Mouse (Mus musculus) retina, adult 2 months (tissue): ENCODE data around the gene Hist1h3g.
"Not testable (repeated sequence)": the region's sequence is repeated elsewhere in the genome, so short reads cannot be mapped to it uniquely, and the experiment has no call there.

Source experiments
- DNase-seq: peaks from one replicate; pipeline ENCODE4 v3.0.0-alpha.2; 2012; ENCODE audit warnings: low read depth, low spot score

Hist1h3g gene

GRCm38 (mm10) chr13:23534368-23535131 lies 672 bp upstream of the Hist1h3g start:
- DNase-seq, result no peak

GRCm38 (mm10) chr13:23536076-23536822 lies 1.0 kb downstream of the Hist1h3g start:
- no peak for DNase-seq

GRCm38 (mm10) chr13:23537006-23537710 lies 1.9 kb downstream of the Hist1h3g start:
- no peak for DNase-seq

- DNase-seq, result no peak
Observed at GRCm38 (mm10) chr13:23538249-23538648, 3.0 kb downstream of the Hist1h3g start.

- DNase-seq, result not testable (repeated sequence)
Observed at GRCm38 (mm10) chr13:23539821-23540220, 4.6 kb downstream of the Hist1h3g start.

- no peak for DNase-seq
Observed at GRCm38 (mm10) chr13:23541497-23541896, 6.3 kb downstream of the Hist1h3g start.

GRCm38 (mm10) chr13:23542225-23542980 lies 7.2 kb downstream of the Hist1h3g start:
- DNase-seq, result not testable (repeated sequence)

- DNase-seq, result not testable (repeated sequence)
Observed at GRCm38 (mm10) chr13:23542999-23543607, 7.9 kb downstream of the Hist1h3g start, which contains the start of gene Hist1h2bh. Hist1h2bh (minus strand) TSS chr13:23543392.

- DNase-seq, result peak; percentile 90
Observed at GRCm38 (mm10) chr13:23543965-23544786, 9.0 kb downstream of the Hist1h3g start, which contains the start of gene Hist1h3f. Hist1h3f (plus strand) TSS chr13:23544052.

- DNase-seq, result not testable (repeated sequence)
Observed at GRCm38 (mm10) chr13:23544787-23545120, 9.5 kb downstream of the Hist1h3g start.

GRCm38 (mm10) chr13:23546694-23547093 lies 11.5 kb downstream of the Hist1h3g start:
- no peak for DNase-seq

- DNase-seq, result no peak
Observed at GRCm38 (mm10) chr13:23550761-23551145, 15.5 kb downstream of the Hist1h3g start.

- DNase-seq, result peak; percentile 83
Observed at GRCm38 (mm10) chr13:23551146-23551834, 16.1 kb downstream of the Hist1h3g start, which contains the start of gene Hist1h4f. Hist1h4f (minus strand) TSS chr13:23551648.

- DNase-seq, result no peak
Observed at GRCm38 (mm10) chr13:23551931-23552914, 17.0 kb downstream of the Hist1h3g start.

- DNase-seq, result no peak
Observed at GRCm38 (mm10) chr13:23552962-23553361, 17.7 kb downstream of the Hist1h3g start, which contains the start of gene Hist1h1d. Hist1h1d (plus strand) TSS chr13:23553262.

GRCm38 (mm10) chr13:23554393-23554792 lies 19.2 kb downstream of the Hist1h3g start:
- DNase-seq, result no peak

GRCm38 (mm10) chr13:23554925-23555838 lies 20.0 kb downstream of the Hist1h3g start:
- DNase-seq, result no peak
